Mouse (Mus musculus) gastrocnemius, postnatal 36 days (tissue): ENCODE measurements around the gene Obp2b. TPM values are rescaled to one million over a fixed set of nuclear protein-coding genes. Genes with fewer than 3 reads are reported as not detected.
"Not testable (repeated sequence)": the region's sequence is repeated elsewhere in the genome, so short reads cannot be mapped to it uniquely, and the experiment has no call there.

Source experiments
- DNase-seq, 2 experiments: peaks; one replicate each; pipeline ENCODE4 v3.0.0; 2022
- intact Hi-C: fragments of 180-260 bp; cut with DNase I; formaldehyde crosslinking; loops from one replicate; pipeline ENCODE4 v1.15.1; 2025
- long read RNA-seq, 2 experiments: library from polyadenylated mRNA; stranded (forward); transcript quantifications; one replicate each; pipeline ENCODE4 v2.0.0; 2021
- total RNA-seq, 2 experiments: library from RNA; stranded (reverse); gene quantifications; 2 replicates each; pipeline ENCODE4 v1.2.3; 2021

Gene Obp2b
- total RNA-seq: not detected
- long read RNA-seq, experiment 1: 0 reads
- long read RNA-seq, experiment 2: 0 reads

GRCm38 (mm10) chr2:25736709-25737108, at the start of gene Obp2b:
Obp2b (plus strand) TSS chr2:25737009.
- intact Hi-C loops, DNase-seq: not testable (repeated sequence)

GRCm38 (mm10) chr2:25694605-25695004, 42.2 kb upstream of the Obp2b start:
- peak; percentile 38 to 42 for DNase-seq
- intact Hi-C loops: loop anchor here (5.0 kb wide), 1 partner anchor 52 kb away; no protein-coding TSS in a partner anchor

- intact Hi-C loops: no loop called here
- DNase-seq: peak in 1 of 2 experiments; percentile 6
Observed at GRCm38 (mm10) chr2:25696951-25697350, 39.9 kb upstream of the Obp2b start.

- intact Hi-C loops: no loop called here
- DNase-seq: peak in 1 of 2 experiments; percentile 0
Observed at GRCm38 (mm10) chr2:25698696-25699095, 38.1 kb upstream of the Obp2b start.

GRCm38 (mm10) chr2:25699743-25700142, 37.1 kb upstream of the Obp2b start, which contains the start of gene Obp2a:
Obp2a (plus strand) TSS chr2:25700043.
- intact Hi-C loops, DNase-seq: not testable (repeated sequence)

GRCm38 (mm10) chr2:25701001-25701400, 35.8 kb upstream of the Obp2b start:
- DNase-seq: no peak
- intact Hi-C loops: no loop called here

- intact Hi-C loops: no loop called here
- DNase-seq: no peak
Observed at GRCm38 (mm10) chr2:25703706-25704105, 33.1 kb upstream of the Obp2b start.

GRCm38 (mm10) chr2:25706643-25707481, 29.9 kb upstream of the Obp2b start, which contains the start of gene Bmyc:
Bmyc (plus strand) TSS chr2:25706739.
- peak; percentile 63 to 69 for DNase-seq
- intact Hi-C loops: loop anchor here (5.0 kb wide), 1 partner anchor 70 kb away; no protein-coding TSS in a partner anchor

- intact Hi-C loops: loop anchor here (5.0 kb wide), 1 partner anchor 71 kb away; no protein-coding TSS in a partner anchor
- no peak for DNase-seq
Observed at GRCm38 (mm10) chr2:25708121-25708520, 28.7 kb upstream of the Obp2b start.

- intact Hi-C loops: loop anchor here (5.0 kb wide), 1 partner anchor 72 kb away; no protein-coding TSS in a partner anchor
Observed at GRCm38 (mm10) chr2:25709056-25709455, 27.8 kb upstream of the Obp2b start.

GRCm38 (mm10) chr2:25709791-25710190, 27.0 kb upstream of the Obp2b start:
- DNase-seq: not testable (repeated sequence)
- intact Hi-C loops: loop anchor here (5.0 kb wide), 1 partner anchor 72 kb away; no protein-coding TSS in a partner anchor

More at GRCm38 (mm10) chr2:25709056-25709455, 27.8 kb upstream of the Obp2b start:
- DNase-seq: not testable (repeated sequence)

- DNase-seq, intact Hi-C loops: not testable (repeated sequence)
Observed at GRCm38 (mm10) chr2:25711641-25712040, 25.2 kb upstream of the Obp2b start.

GRCm38 (mm10) chr2:25717222-25717621, 19.6 kb upstream of the Obp2b start:
- no peak for DNase-seq
- intact Hi-C loops: no loop called here

GRCm38 (mm10) chr2:25733199-25733930, 3.4 kb upstream of the Obp2b start:
- intact Hi-C loops: no loop called here
- no peak for DNase-seq

- intact Hi-C loops: no loop called here
- no peak for DNase-seq
Observed at GRCm38 (mm10) chr2:25741671-25742070, 4.9 kb downstream of the Obp2b start.

- intact Hi-C loops: no loop called here
- no peak for DNase-seq
Observed at GRCm38 (mm10) chr2:25754201-25754600, 17.4 kb downstream of the Obp2b start.

GRCm38 (mm10) chr2:25758064-25758625, 21.3 kb downstream of the Obp2b start:
- DNase-seq: peak in 1 of 2 experiments; percentile 2
- intact Hi-C loops: no loop called here

GRCm38 (mm10) chr2:25765269-25765668, 28.5 kb downstream of the Obp2b start, which contains the start of gene Lcn3:
Lcn3 (plus strand) TSS chr2:25765569.
- intact Hi-C loops: no loop called here
- DNase-seq: no peak

GRCm38 (mm10) chr2:25767764-25768163, 31.0 kb downstream of the Obp2b start:
- intact Hi-C loops: no loop called here
- no peak for DNase-seq

- intact Hi-C loops: no loop called here
- DNase-seq: no peak
Observed at GRCm38 (mm10) chr2:25773507-25773906, 36.7 kb downstream of the Obp2b start.
